Mouse (Mus musculus): ENCODE data around the gene Comtd1.

DNA sequence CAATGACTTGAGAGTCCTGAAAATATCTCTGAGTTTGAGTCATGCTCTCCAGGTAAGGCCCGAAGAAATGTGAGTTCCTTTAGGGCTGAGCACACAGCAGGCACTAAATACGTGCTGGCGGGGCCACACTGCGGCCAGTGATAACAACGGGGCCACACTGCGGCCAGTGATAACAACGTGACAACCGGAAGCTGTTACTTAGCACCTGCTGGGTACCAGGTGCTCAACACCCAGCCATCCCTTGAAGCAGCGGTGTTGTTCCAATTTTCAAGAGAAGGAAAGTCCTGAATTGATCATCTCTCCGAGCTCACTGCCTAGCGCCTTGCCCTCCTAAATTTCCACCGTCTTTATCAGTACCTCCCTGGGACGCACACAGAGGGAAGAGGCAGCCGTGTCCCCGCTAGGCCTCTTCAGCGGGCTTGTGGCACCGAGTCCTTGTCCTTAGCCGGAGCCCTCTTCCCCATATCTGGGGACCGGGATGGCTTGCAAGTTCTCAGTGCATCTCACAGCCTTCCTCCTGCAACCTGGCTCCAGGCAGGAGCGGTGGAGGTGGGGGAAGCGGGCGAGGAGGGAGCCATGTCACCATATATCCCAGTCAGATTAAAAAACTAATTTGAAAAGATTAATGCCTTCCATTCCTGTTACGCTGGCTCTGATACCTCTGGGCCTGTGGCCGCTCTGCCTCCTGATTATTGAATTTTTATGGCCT lies 1.8 kb upstream of the Comtd1 start:
- TF ChIP-seq CTCF (IDR thresholded peaks at IDR 0.05; ENCODE audit: extremely low read depth, insufficient read depth, insufficient read length, insufficient replicate concordance): no peak
- no peak for TF ChIP-seq POLR2A (IDR thresholded peaks at IDR 0.05; ENCODE audit: low read depth, low read length)

Measured in spleen, adult 2 months (tissue).